Mouse (Mus musculus): ENCODE data around the gene Hnrnph1.
A peak's percentile ranks its signal among the peaks of the same experiment; 100 is the strongest.

The Hnrnph1 gene

DNA sequence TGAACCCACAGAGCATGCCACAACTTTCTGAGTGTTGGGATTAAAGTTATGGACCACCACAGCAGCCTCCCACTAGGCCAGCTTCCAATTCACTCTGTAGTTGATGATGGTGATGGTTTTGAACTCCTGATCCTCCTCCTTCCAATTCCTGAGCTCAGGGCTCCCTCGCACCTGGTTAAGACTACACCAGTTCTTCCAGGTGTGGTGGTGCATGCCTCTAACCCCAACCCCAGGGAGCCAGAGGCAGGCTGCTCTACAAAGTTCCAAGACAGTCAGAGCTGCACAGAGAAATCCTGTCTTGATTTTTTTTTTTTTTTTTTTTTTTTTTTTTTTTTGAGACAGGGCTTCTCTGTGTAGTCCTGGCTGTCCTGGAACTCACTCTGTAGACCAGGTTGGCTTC is 3.2 kb upstream of the Hnrnph1 start:
- DNase-seq = peak; percentile 0

- DNase-seq = no peak
Measured at GRCm38 (mm10) chr11:50374286-50375015, 2.3 kb upstream of the Hnrnph1 start.

DNA sequence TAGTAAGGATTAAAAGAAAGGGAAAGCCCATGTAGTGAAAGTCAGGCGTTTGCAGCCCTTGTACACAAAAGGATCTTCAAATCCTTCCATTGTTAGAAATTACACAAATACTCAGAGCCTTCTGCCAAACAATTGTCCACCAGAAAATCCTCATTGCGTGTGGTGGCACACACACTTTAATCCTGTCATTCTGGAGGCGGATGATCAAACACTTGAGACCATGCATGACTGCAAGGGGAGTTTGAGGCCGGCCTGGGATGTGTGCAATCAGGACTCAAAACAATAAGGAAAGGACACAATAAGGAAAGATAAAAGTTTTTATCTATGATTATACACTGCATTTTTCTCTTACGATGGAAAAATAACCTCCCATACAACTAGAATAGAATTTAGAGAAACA is 1.4 kb upstream of the Hnrnph1 start:
- no peak for DNase-seq

DNA sequence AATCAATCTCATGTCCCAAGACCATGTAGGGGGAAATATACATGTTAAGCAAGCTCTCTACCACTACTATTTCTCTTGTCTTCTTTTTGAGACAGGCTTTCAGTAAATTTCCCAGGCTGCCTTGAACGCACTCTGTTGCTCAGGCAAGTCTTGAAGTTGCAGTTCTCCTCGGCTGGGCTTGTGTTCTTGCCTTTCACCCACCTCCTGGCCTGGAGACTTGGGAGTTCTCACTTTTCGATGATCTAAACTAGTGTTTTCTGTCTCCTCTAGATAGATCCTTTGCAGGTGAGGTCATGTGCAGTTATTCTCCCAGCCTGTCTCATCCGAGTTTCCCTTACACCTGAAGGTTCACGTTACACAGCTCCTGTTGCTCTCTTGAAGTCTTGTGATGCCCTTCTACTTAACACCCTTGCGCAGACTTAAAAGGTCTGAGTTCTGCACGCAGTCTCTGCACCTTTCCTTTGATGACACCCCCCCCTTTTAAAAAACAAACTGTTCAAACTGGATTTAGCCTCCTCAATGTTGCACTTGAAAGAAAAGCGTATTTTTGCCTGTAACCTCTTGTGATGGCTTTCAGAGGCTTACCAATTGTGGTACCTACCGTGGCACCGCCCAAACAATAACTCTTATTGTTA is 517 bp upstream of the Hnrnph1 start:
- DNase-seq = no peak

DNA sequence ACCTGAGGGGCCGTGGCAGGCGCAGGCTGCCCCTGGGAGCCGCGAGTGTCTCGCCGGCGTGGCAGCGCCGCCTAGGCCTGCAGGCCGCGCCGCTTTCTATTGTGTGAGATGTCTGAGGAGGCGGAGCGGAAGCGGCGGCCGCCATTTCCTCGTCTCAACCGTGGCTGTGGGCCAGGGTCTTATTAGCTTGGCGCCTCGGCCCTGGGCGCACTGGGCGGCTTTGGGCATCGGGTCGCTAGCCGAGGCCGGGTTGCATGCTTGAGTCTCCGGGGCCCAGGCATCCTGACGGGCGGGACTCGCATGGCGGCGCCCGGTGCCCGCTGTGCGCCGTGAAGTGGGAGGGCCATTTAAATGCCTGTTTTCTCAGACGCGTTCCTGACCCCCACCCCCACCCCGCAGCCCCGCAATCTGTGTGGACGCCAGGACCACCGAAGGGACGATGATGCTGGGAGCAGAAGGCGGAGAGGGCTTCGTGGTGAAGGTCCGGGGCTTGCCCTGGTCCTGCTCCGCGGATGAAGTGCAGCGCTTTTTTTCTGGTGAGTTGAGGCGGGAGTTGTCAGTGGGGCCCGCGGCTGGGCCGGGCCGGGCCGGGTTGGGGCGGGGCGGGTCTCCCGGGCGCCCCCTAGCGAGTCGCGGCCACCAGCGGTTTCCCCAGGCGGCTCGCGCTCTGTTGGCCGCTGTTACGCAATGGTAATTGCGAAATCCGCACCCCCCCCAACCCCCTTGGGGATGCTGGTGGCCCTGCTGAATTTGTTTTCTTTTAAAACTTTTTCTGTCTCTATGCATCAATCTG is 1.3 kb downstream of the Hnrnph1 start:
- peak; percentile 79 for DNase-seq

DNA sequence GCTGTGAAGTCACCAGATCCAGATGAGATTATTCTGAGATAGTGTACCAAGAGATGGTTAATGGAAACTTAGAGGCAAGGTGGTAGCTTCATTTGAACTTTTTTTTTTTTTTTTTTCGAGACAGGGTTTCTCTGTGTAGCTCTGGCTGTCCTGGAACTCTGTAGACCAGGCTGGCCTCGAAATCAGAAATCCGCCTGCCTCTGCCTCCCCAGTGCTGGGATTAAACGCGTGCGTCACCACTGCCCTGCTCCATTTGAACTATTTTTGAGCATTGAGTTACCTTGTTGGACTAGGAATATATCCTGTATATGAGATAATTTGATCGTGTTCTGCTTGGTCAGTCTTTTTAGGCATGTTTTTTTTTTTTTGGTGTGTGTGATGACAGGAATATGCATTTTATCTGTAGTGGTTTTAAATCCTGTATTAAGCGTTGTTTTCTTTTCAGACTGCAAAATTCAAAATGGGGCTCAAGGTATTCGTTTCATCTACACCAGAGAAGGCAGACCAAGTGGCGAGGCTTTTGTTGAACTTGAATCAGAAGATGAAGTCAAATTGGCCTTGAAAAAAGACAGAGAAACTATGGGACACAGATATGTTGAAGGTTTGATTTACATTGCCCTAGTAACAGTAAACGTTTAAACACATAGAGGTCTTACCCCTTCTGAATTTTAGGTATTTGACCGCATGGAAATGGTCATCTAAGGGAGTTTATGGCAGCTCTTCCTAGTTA is 2.4 kb downstream of the Hnrnph1 start:
- DNase-seq = no peak

DNA sequence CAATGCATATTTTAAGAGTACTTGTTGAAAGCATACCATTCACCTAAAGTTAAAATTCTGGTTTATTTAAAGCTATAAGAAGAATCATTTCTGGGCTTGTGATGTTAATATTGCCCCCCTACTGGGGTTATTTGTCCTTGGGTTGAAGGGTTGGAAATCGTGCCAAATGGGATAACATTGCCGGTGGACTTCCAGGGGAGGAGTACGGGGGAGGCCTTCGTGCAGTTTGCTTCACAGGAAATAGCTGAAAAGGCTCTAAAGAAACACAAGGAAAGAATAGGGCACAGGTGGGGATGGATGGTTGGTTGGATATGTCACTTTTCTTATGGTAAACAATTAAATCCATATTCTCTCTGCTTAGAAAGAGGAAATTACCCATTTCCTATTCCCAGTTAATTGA is 4.5 kb downstream of the Hnrnph1 start:
- no peak for DNase-seq

- DNase-seq = no peak
Measured at GRCm38 (mm10) chr11:50387167-50387679, 10.4 kb downstream of the Hnrnph1 start.

DNA sequence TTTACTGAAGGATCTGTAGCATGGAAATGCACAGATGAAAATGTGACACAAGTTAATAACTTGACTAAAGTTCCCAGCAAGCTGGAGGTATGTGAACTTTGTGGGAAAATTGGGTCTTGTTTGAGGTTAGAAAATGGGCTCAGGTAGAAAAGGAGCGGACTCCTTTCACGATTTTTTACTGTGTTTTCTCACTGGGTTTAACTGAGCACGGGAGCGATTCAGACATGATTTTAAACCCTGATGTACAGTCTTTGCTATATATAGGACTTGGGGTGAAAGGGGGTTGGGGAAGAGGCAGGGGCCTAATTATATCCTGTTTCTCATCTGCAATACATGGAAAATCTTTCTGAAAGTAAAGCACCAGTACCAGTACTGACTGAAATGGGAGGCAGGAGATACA is 10.9 kb downstream of the Hnrnph1 start:
- DNase-seq = no peak

DNA sequence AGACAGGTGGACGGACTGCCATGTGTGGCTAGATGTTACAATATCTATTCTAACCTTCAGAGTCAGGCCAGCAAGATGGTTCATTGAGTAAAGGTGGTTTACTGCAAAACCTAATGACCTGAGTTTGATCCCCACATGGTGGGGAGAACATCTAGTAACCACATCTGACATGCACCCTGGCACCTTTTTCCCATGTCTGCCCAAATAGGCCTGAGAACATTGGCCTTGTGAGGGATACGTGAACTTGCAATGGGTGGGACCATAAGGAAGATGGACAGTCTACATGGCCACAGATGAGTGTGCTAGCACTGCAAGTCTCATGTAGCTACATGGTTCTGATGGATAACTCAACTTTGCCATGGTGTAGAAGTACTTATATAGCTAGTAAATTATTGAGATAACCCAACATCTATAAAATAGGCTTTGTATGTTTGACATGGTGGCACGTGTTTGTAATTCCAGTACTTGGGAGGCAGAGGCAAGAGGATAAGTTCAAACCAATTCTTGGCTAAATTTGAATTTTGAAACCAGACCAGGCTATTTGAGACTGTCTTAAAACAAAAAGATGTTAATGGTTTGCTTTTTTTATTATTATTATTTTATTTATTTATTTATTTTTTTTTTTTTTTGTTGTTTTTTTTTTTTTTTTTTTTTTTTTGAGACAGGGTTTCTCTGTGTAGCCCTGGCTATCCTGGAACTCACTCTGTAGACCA is 11.6 kb downstream of the Hnrnph1 start:
- no peak for DNase-seq

- DNase-seq = no peak
Measured at GRCm38 (mm10) chr11:50389011-50389410, 12.2 kb downstream of the Hnrnph1 start.

GRCm38 (mm10) chr11:50389616-50390015 is 12.8 kb downstream of the Hnrnph1 start:
- no peak for DNase-seq

GRCm38 (mm10) chr11:50391272-50391960 is 14.6 kb downstream of the Hnrnph1 start:
- DNase-seq = no peak

DNA sequence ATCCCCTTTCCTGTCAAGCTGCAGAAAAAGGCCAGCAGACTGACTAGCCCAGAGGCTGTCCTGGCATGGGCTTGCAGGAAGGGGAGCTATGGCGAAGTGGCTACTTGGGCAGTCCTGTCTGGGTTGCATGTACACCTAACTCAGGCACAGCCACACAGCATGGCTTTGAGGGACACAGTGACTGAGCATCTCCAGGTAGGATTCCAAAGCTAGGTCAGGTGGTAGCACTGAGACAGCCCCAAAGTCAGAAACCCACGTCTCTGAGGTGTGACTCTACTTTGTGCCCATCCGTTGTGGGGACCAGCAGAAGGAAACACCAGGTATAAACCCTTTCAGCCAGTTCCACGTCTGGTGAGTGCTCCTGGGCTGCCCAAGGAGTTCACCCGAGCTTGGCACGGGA is 16.5 kb downstream of the Hnrnph1 start:
- no peak for DNase-seq

DNA sequence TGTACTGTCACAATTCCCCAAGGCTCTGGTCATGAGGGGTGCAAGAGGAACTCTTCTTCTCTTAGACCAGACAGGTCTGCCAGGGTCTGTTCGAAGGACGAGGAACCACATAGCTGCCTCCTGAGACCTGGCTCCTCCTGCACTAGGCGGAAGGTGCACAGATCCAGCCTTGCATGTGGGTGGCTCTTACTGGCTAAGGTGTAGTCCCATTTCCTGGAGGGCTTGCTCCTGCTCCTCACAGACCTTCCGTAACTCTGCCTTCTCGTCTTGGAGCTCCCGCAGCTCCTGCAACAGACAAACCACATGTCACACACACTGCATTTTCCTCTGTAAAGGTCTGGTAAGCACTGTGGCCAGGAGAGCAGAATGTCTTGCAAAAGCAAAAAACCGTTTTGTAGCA is 17.9 kb downstream of the Hnrnph1 start:
- no peak for DNase-seq

GRCm38 (mm10) chr11:50396766-50397307 is 20.0 kb downstream of the Hnrnph1 start:
- DNase-seq = no peak

DNA sequence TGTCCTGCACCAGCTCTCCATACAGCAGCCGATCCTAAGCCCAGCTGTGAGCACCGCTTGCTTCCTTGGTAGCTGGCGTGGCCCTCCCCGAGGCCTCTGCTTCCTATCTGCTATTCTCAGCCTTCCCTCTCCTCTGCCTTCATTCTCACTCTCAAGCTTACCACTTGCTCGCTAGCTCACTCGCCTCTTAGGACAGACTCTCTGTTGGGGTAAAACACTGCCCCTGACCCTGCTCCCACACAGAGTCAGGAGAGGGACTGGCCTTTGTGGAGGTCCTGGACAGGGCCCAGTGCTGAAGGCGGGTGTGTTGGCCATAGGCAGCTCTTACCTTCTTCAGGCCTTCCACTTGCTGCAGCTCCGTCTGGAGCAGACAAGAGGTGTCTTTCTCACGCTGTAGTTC is 20.5 kb downstream of the Hnrnph1 start:
- no peak for DNase-seq

GRCm38 (mm10) chr11:50398803-50399202 is 22.0 kb downstream of the Hnrnph1 start:
- no peak for DNase-seq

GRCm38 (mm10) chr11:50402481-50402880 is 25.7 kb downstream of the Hnrnph1 start:
- peak; percentile 57 for DNase-seq

DNA sequence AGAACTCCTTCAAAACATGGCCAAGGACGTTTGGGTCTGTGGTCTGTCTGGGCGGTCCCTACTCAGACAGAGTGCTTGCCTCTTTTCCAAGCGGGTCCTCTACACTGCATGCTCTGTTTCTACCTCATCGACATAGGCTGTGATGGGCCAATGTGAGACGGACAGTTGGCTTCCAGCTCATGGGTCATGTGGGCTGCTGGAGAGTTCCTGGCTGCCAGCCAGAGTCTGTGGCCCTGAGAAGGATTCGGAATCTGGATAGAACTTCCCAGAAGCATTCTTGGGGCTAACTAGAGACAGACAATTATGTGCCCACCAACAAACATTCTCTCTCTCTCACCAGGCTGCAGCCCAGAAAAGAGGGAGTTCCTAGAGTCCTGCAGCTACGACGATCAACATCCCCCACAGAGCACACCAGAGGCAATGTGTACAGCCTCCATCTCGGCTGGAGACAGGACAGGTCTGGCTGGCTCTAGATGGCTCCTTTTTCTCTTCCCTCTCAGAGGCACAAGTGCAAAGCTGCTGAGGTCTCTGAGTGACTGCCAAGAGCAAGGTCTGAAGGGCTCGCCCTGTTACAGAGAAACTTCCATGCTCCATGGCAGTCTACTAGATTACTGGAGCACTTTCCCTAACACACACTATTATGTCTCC is 26.7 kb downstream of the Hnrnph1 start:
- DNase-seq = peak; percentile 37

- DNase-seq = no peak
Measured at GRCm38 (mm10) chr11:50407235-50407634, 30.4 kb downstream of the Hnrnph1 start.

Measured in kidney, adult 11 months (tissue).